8 mouse cellular contexts compared by ENCODE assay signal in genomic region chr5:74531630-74532280, GRCm38 (mm10). TPM values are rescaled to one million over a fixed set of nuclear protein-coding genes. Genes with fewer than 3 reads are reported as not detected.
DNase-seq lines count a peak whose midpoint lies in the region; ATAC-seq and TF ChIP-seq lines count a peak whose summit lies in the region.

Scfd2 (minus strand) TSS chr5:74531759.

- peak within 1 kb of the TSS; percentile 95 for H3K4me2 ChIP-seq in forebrain, postnatal 0 days (ENCODE audit: low read depth)
- peak within 1 kb of the TSS; percentile 95 for H3K4me2 ChIP-seq in lung, embryonic 15.5 days

- no peak for TF ChIP-seq CTCF in G1E (IDR thresholded peaks at IDR 0.05; ENCODE audit: low read depth, low read length)
- no peak for TF ChIP-seq CTCF in forebrain, postnatal 0 days (IDR thresholded peaks at IDR 0.05; ENCODE audit: low read depth)

- WGBS in forebrain, postnatal 0 days = 7% methylated on average over 35 of the region's 35 CpGs
- WGBS in lung, embryonic 15.5 days = 7% methylated on average over 35 of the region's 35 CpGs

- no peaks in the 10 kb centered on the region for H3K27me3 ChIP-seq in G1E (ENCODE audit: insufficient read depth, low read length)
- no peaks in the 10 kb centered on the region for H3K27me3 ChIP-seq in forebrain, postnatal 0 days (ENCODE audit: insufficient read depth, low read length)
- H3K27me3 ChIP-seq in lung, embryonic 15.5 days = no peaks in the 10 kb centered on the region

- H3K9me3 ChIP-seq in G1E (replicated peaks) = no peaks in the 10 kb centered on the region
- H3K9me3 ChIP-seq in forebrain, postnatal 0 days (ENCODE audit: low read length) = no peaks in the 10 kb centered on the region
- H3K9me3 ChIP-seq in lung, embryonic 15.5 days = no peaks in the 10 kb centered on the region

- H3K9ac ChIP-seq in forebrain, postnatal 0 days = peak within 1 kb of the TSS; percentile 68
- peak within 1 kb of the TSS; percentile 41 for H3K9ac ChIP-seq in lung, embryonic 15.5 days

- peaks cover 54% of the 10 kb centered on the region for H3K4me1 ChIP-seq in G1E (ENCODE audit: insufficient read depth, low read depth, low read length)
- H3K4me1 ChIP-seq in forebrain, postnatal 0 days (ENCODE audit: insufficient read depth) = peaks cover 24% of the 10 kb centered on the region
- peaks cover 20% of the 10 kb centered on the region for H3K4me1 ChIP-seq in lung, embryonic 15.5 days

- peak within 1 kb of the TSS; percentile 99 for H3K4me3 ChIP-seq in G1E (ENCODE audit: low read depth, low read length)
- peak within 1 kb of the TSS; percentile 98 for H3K4me3 ChIP-seq in forebrain, postnatal 0 days (ENCODE audit: low read depth, low read length)
- peak within 1 kb of the TSS; percentile 82 for H3K4me3 ChIP-seq in lung, embryonic 15.5 days

- H3K36me3 ChIP-seq in G1E (replicated peaks) = peaks cover 13% of the 10 kb centered on the region
- no peaks in the 10 kb centered on the region for H3K36me3 ChIP-seq in forebrain, postnatal 0 days (ENCODE audit: insufficient read depth)
- H3K36me3 ChIP-seq in lung, embryonic 15.5 days = no peaks in the 10 kb centered on the region

- ATAC-seq in G1E (ENCODE audit: extremely low read depth, insufficient number of reproducible peaks, low FRiP score, poor library complexity, severe bottlenecking) = peak; percentile 79
- peak; percentile 93 for ATAC-seq in forebrain, postnatal 0 days
- ATAC-seq in lung, embryonic 15.5 days (ENCODE audit: borderline replicate concordance, extremely low read depth, low FRiP score, low TSS enrichment) = peak; percentile 87

- peak; percentile 77 for DNase-seq in G1E (ENCODE audit: low spot score)
- peak; percentile 96 to 98 for DNase-seq in cerebellum, adult 18-20 months
- DNase-seq in forebrain, postnatal 0 days = peak; percentile 97
- DNase-seq in heart, postnatal 4 days = peak; percentile 97
- peak; percentile 96 for DNase-seq in layer of hippocampus, adult 8-10 months (ENCODE audit: low spot score in 2 of 2)
- peak; percentile 90 for DNase-seq in ovary, adult 18-20 months (ENCODE audit: low spot score)
- DNase-seq in thymus, postnatal 0 days (ENCODE audit: low spot score) = peak; percentile 96

- peak within 1 kb of the TSS; percentile 50; the same call in 1 of the 2 replicates for H3K27ac ChIP-seq in forebrain, postnatal 0 days (ENCODE audit: low read depth, low read length)
- peak within 1 kb of the TSS; percentile 69 for H3K27ac ChIP-seq in lung, embryonic 15.5 days

RNA-seq across cellular contexts. Expression of gene Scfd2, which starts in this region (rescaled TPM):
- total RNA-seq in G1E (2014; fragmentation: Nextera tagmentation) (9.6 and 12.3 TPM in 2 replicates), G1E (2017) (8.9 and 11.6 TPM in 2 replicates)
- 3.7 and 5.1 TPM in 2 replicates for polyA plus RNA-seq in G1E (2012)
- 23.9 and 29.1 TPM in 2 replicates for total RNA-seq in forebrain, postnatal 0 days (2014; rRNA removed)
- polyA plus RNA-seq in forebrain, postnatal 0 days (2015; fragmentation: Nextera tagmentation; extraction: Ambion mirVana) = 20.5 and 23.8 TPM in 2 replicates
- total RNA-seq in heart, postnatal 4 days (2021) = 10 to 100 TPM in 1 of 2 experiments, 1 to 10 TPM in 1; 9.9 to 11.9 TPM
- 10 to 100 TPM; 25.1 to 31.7 (median 28.8) TPM for total RNA-seq in layer of hippocampus, adult 8-10 months (2022)
- 16.6 and 18.4 TPM in 2 replicates for polyA plus RNA-seq in lung, embryonic 15.5 days (2015; fragmentation: Nextera tagmentation; extraction: Ambion mirVana)
- 19.0 and 23.5 TPM in 2 replicates for polyA plus RNA-seq in thymus, postnatal 0 days (2015; fragmentation: Nextera tagmentation; extraction: Ambion mirVana)

Comparison
In these comparisons a context has a peak if more than half of its experiments do, and no peak if none do; other contexts are left out.
1. Peak in every context shown above with its lines: DNase-seq, ATAC-seq, H3K4me3 ChIP-seq and H3K27ac ChIP-seq.